Mouse (Mus musculus): ENCODE data around the gene Rpl10.

DNA sequence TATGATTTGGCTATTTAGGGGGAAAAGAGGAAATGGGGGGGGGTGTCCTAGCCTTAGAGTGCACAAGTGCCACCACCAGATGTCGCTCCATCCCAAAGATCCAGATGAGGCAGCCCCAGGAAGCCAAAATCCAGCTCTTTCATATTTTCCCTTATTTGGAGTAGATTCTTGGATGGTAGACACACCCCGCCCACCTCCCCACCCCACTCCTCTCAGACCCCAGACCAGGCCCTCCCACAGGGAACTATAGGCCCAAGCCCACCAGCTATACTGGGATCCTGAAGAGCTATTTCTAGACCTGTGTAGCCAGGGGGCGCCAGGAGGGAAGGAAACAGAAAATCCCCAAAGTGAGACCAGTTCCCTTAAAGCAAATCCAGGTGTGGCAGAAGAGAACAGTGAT is 22.0 kb upstream of the Rpl10 start:
- TF ChIP-seq ZC3H11A (IDR thresholded peaks at IDR 0.05; ENCODE audit: borderline replicate concordance, low read depth, low read length): no peak
- no peak for TF ChIP-seq CHD2 (IDR thresholded peaks at IDR 0.05; ENCODE audit: low read depth, low read length)
- TF ChIP-seq MAFK (IDR thresholded peaks at IDR 0.05; ENCODE audit: insufficient read depth, low read depth, low read length): no peak
- TF ChIP-seq HCFC1 (IDR thresholded peaks at IDR 0.05; ENCODE audit: borderline replicate concordance, insufficient read depth, low read length): no peak

All from ES-E14 (cell line).